Mouse (Mus musculus) forebrain, embryonic 16.5 days (tissue): ENCODE measurements at regions not wholly inside any gene's neighbourhood (a gene's known extent, or its start where the extent isn't known, plus 50 kb on each side); places are given as distances from the start of the nearest gene placed in this dataset.

ENCODE experiments used
- ATAC-seq: fragments of 200-750 bp; cut with Nextera tagmentation; 2 replicates; pipeline ENCODE4 v1.8.0; 2017; ENCODE audit warnings: mild to moderate bottlenecking, moderate library complexity
- H3K27ac ChIP-seq: fragments of 300-500 bp; sonication (generic); 2 replicates; pipeline ENCODE4 v1.5.1; 2014; ENCODE audit warnings: low read length, control low read depth
- H3K27me3 ChIP-seq: fragments of 300-500 bp; sonication (generic); replicated peaks from 2 replicates; pipeline ENCODE4 v1.6.1; 2014; ENCODE audit warnings: low read length; ENCODE audit not compliant: control insufficient read depth, insufficient read depth
- H3K36me3 ChIP-seq: fragments of 300-500 bp; sonication (generic); 2 replicates; pipeline ENCODE4 v1.6.1; 2014; ENCODE audit not compliant: control insufficient read depth, insufficient read depth
- H3K4me1 ChIP-seq: fragments of 300-500 bp; sonication (generic); replicated peaks from 2 replicates; pipeline ENCODE4 v1.6.1; 2014; ENCODE audit warnings: low read length; ENCODE audit not compliant: control insufficient read depth, insufficient read depth
- H3K4me2 ChIP-seq: fragments of 300-500 bp; sonication (generic); 2 replicates; pipeline ENCODE4 v1.6.1; 2014; ENCODE audit warnings: mild to moderate bottlenecking, low read length, control low read depth
- H3K4me3 ChIP-seq: fragments of 300-500 bp; sonication (generic); replicated peaks from 2 replicates; pipeline ENCODE4 v1.5.1; 2014; ENCODE audit warnings: mild to moderate bottlenecking, low read length, control low read depth
- H3K9ac ChIP-seq: fragments of 300-500 bp; sonication (generic); replicated peaks from 2 replicates; pipeline ENCODE4 v1.6.1; 2014; ENCODE audit warnings: low read depth, low read length, control low read depth
- H3K9me3 ChIP-seq: fragments of 300-500 bp; sonication (generic); 2 replicates; pipeline ENCODE4 v1.6.1; 2016; ENCODE audit warnings: low read length; ENCODE audit not compliant: control insufficient read depth
- WGBS: fragments of 180-500 bp; shearing (Covaris S2); extraction: QIAGEN DNeasy Blood & Tissue Kit; methylation state at CpG from one replicate; pipeline ENCODE4 v1.1.7; 2014; 5-methylcytosine and 5-hydroxymethylcytosine counted together

DNA sequence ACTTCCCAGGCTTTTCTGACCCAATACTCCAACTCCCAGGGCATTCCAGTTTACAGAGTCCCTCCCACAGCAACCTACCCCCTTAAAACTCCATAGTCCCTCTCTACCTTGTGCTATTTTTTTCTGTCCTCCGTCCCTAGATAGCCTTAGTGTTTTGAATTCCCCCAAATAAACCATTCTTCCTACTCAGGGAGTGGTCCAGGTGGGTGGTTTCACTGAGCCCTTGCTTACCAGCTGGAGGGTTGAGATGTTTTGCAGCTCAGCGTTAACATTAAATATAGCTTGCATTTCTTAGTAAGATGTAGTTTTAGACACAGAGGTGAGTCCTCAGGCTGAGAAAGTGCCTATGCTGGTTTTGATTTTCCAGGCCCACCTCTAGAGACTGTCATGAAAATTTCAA lies 313.0 kb downstream of the Bmper start:
- no peak overlapping the region for H3K4me2 ChIP-seq
- H3K9ac ChIP-seq, result no peak overlapping the region
- no peaks in the 10 kb centered on the region for H3K4me1 ChIP-seq
- no peaks in the 10 kb centered on the region for H3K36me3 ChIP-seq
- ATAC-seq, result no peak
- H3K27ac ChIP-seq, result no peak overlapping the region
- H3K9me3 ChIP-seq, result no peaks in the 10 kb centered on the region; the same call in 1 of the 2 replicates
- WGBS, result 85% methylated on average over 2 of the region's 2 CpGs
- H3K27me3 ChIP-seq, result no peaks in the 10 kb centered on the region
- no peak overlapping the region for H3K4me3 ChIP-seq

DNA sequence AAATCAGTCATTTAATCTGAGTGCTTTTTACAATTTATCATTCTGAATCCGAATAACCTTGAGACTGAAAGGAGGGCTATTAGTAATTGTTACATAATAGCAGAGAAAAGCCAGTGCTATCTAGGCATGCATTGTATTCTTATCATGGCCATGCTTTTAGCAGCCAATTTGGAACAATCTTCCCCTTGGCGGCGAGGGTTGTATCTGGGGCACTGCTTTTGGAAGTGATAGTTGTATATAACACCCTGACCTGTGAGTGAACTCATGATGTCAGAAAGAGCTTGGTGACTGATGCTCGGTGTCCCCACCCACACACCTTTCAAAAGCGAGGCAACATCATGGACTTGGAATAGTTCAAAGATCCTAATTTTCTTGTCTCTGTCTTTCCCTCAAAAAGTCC lies 315.2 kb downstream of the Bmper start:
- no peak overlapping the region for H3K27ac ChIP-seq
- no peaks in the 10 kb centered on the region; the same call in 1 of the 2 replicates for H3K9me3 ChIP-seq
- H3K4me3 ChIP-seq, result no peak overlapping the region
- no peak overlapping the region for H3K4me2 ChIP-seq
- 75% methylated on average over 5 of the region's 5 CpGs for WGBS
- no peaks in the 10 kb centered on the region for H3K27me3 ChIP-seq
- H3K9ac ChIP-seq, result no peak overlapping the region
- no peaks in the 10 kb centered on the region for H3K36me3 ChIP-seq
- no peak for ATAC-seq
- H3K4me1 ChIP-seq, result no peaks in the 10 kb centered on the region

GRCm38 (mm10) chr9:23551692-23552091 lies 328.8 kb downstream of the Bmper start:
- Histone ChIP-seq H3K4me2 (no peak overlapping the region), H3K27me3 (no peaks in the 10 kb centered on the region), H3K27ac (no peak overlapping the region), H3K4me3 (no peak overlapping the region), H3K4me1 (no peaks in the 10 kb centered on the region), H3K9ac (no peak overlapping the region), H3K9me3 (no peaks in the 10 kb centered on the region), H3K36me3 (no peaks in the 10 kb centered on the region)
- ATAC-seq, result no peak
- WGBS, result 31% methylated on average over 2 of the region's 2 CpGs

- no peaks in the 10 kb centered on the region for H3K9me3 ChIP-seq
- no peak overlapping the region for H3K9ac ChIP-seq
- no peaks in the 10 kb centered on the region for H3K36me3 ChIP-seq
- H3K4me2 ChIP-seq, result no peak overlapping the region
- no peak overlapping the region for H3K27ac ChIP-seq
- no peaks in the 10 kb centered on the region for H3K4me1 ChIP-seq
- H3K4me3 ChIP-seq, result no peak overlapping the region
- WGBS, result 43% methylated on average over 1 of the region's 1 CpGs
- no peak for ATAC-seq
- no peaks in the 10 kb centered on the region for H3K27me3 ChIP-seq
Measured at GRCm38 (mm10) chr9:23553766-23554165, 330.9 kb downstream of the Bmper start.

GRCm38 (mm10) chr9:23557601-23558000 lies 334.7 kb downstream of the Bmper start:
- H3K27ac ChIP-seq, result no peak overlapping the region
- WGBS, result 55% methylated on average over 3 of the region's 3 CpGs
- peak; percentile 71 for ATAC-seq

GRCm38 (mm10) chr9:23561924-23562323 lies 339.0 kb downstream of the Bmper start:
- peaks cover 6% of the 10 kb centered on the region for H3K4me1 ChIP-seq
- no peak overlapping the region for H3K4me2 ChIP-seq
- H3K36me3 ChIP-seq, result no peaks in the 10 kb centered on the region
- H3K9ac ChIP-seq, result no peak overlapping the region
- no peaks in the 10 kb centered on the region for H3K9me3 ChIP-seq
- no peak overlapping the region for H3K4me3 ChIP-seq
- no peaks in the 10 kb centered on the region for H3K27me3 ChIP-seq
- ATAC-seq, result 0 out of 2 replicates have a peak, but pooled peaks have one; percentile 47
- no peak overlapping the region for H3K27ac ChIP-seq
- WGBS, result 34% methylated on average over 3 of the region's 3 CpGs

More at GRCm38 (mm10) chr9:23557601-23558000, 334.7 kb downstream of the Bmper start:
- Histone ChIP-seq H3K27me3 (no peaks in the 10 kb centered on the region), H3K36me3 (no peaks in the 10 kb centered on the region), H3K9me3 (no peaks in the 10 kb centered on the region), H3K9ac (no peak overlapping the region), H3K4me1 (no peaks in the 10 kb centered on the region), H3K4me3 (no peak overlapping the region), H3K4me2 (no peak overlapping the region)

DNA sequence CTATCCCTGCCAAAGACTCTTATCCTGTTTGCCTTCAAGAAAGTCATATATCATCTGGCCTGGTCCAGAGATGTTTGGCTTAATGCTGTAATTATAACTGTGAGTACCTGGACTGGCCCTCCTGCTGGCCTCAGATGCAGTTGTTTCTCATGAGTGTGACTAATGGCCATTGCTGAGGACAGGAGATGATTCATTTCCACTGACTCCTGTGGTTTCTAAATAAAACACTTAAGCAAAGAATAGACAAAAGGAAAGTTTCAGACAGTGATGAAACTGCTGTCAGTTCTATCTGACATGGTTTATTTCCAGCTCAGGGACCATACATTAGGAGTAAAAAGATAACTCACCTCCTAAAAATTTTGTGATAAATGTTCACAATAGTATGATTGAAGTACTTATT lies 344.2 kb downstream of the Bmper start:
- no peak overlapping the region for H3K4me2 ChIP-seq
- H3K4me3 ChIP-seq, result no peak overlapping the region
- H3K36me3 ChIP-seq, result no peaks in the 10 kb centered on the region
- ATAC-seq, result no peak
- no peaks in the 10 kb centered on the region for H3K27me3 ChIP-seq
- no peak overlapping the region for H3K9ac ChIP-seq
- H3K9me3 ChIP-seq, result no peaks in the 10 kb centered on the region
- H3K4me1 ChIP-seq, result peaks cover 6% of the 10 kb centered on the region
- no peak overlapping the region for H3K27ac ChIP-seq

DNA sequence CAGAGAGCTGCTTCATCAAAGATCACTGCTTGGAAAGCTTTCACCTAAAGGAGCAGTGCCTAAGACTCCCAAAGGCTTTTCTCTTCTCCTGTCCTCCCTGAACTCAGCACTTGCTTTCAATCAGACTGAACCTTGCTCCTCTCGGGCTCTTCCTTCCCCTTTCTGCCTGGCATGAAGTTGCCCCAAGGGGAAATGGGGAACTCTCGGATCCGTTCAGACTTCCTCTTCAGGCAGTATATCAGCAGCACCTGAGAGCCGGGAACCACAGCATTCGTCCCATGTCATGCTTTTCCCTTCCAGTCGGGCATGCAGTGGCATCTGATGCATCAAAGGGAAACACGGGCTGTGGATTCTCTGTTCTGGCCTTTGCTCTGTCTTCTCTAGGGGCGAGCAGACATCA lies 347.3 kb downstream of the Bmper start:
- ATAC-seq, result no peak
- Histone ChIP-seq H3K36me3 (no peaks in the 10 kb centered on the region), H3K4me2 (no peak overlapping the region), H3K27me3 (no peaks in the 10 kb centered on the region), H3K9me3 (no peaks in the 10 kb centered on the region), H3K27ac (no peak overlapping the region), H3K9ac (no peak overlapping the region), H3K4me1 (peaks cover 6% of the 10 kb centered on the region), H3K4me3 (no peak overlapping the region)
- WGBS, result 80% methylated on average over 8 of the region's 8 CpGs

DNA sequence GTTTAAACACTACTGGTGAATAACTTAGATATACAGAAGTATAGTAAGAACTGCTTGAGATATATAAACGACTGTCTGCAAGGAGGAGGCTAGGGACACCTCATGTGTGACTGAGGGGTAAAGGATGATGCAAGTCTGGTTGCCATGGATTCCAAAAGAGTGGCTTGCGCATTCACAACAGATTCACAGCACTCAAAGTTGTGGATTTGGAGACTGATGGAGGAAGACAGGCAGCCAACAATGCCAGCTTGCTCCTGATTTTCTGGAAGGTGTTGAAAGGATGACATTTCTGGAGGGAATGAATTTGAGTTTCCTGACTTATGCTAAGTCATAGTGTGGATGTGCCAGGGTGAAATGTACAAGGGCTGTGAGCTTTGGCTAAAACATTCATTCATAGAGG lies 353.4 kb downstream of the Bmper start:
- Histone ChIP-seq H3K9ac (no peak overlapping the region), H3K4me3 (no peak overlapping the region), H3K36me3 (no peaks in the 10 kb centered on the region), H3K4me2 (no peak overlapping the region), H3K27me3 (no peaks in the 10 kb centered on the region), H3K27ac (no peak overlapping the region), H3K4me1 (peaks cover 14% of the 10 kb centered on the region), H3K9me3 (no peaks in the 10 kb centered on the region)
- ATAC-seq, result no peak
- WGBS, result 53% methylated on average over 2 of the region's 2 CpGs

GRCm38 (mm10) chr9:23580155-23580554 lies 357.3 kb downstream of the Bmper start:
- peak; percentile 81 for ATAC-seq
- Histone ChIP-seq H3K4me2 (no peak overlapping the region), H3K9me3 (no peaks in the 10 kb centered on the region), H3K27ac (peak overlapping the region; percentile 77), H3K9ac (no peak overlapping the region), H3K4me3 (no peak overlapping the region), H3K36me3 (no peaks in the 10 kb centered on the region), H3K27me3 (no peaks in the 10 kb centered on the region), H3K4me1 (peaks cover 20% of the 10 kb centered on the region)
- WGBS, result 32% methylated on average over 6 of the region's 6 CpGs
